Mouse (Mus musculus) liver, embryonic 15.5 days (tissue): ENCODE data around the gene Nrbf2. TPM values are rescaled to one million over a fixed set of nuclear protein-coding genes. Genes with fewer than 3 reads are reported as not detected.
A peak's percentile ranks its signal among the peaks of the same experiment; 100 is the strongest.

Source experiments
- ATAC-seq: fragments of 200-750 bp; cut with Nextera tagmentation; 2 replicates; pipeline ENCODE4 v1.8.0; 2017; ENCODE audit warnings: moderate number of reproducible peaks, mild to moderate bottlenecking, moderate library complexity; ENCODE audit not compliant: insufficient read depth
- H3K27ac ChIP-seq: fragments of 300-500 bp; sonication (generic); replicated peaks from 2 replicates; pipeline ENCODE4 v1.5.1; 2015; ENCODE audit warnings: mild to moderate bottlenecking, inconsistent platforms
- H3K27me3 ChIP-seq: fragments of 300-500 bp; sonication (generic); 2 replicates; pipeline ENCODE4 v1.6.1; 2015; ENCODE audit warnings: mild to moderate bottlenecking, inconsistent platforms
- H3K36me3 ChIP-seq: fragments of 300-500 bp; sonication (generic); replicated peaks from 2 replicates; pipeline ENCODE4 v1.6.1; 2015; ENCODE audit warnings: moderate library complexity, mild to moderate bottlenecking, inconsistent platforms
- H3K4me1 ChIP-seq: fragments of 300-500 bp; sonication (generic); replicated peaks from 2 replicates; pipeline ENCODE4 v1.6.1; 2015; ENCODE audit warnings: inconsistent platforms
- H3K4me2 ChIP-seq: fragments of 300-500 bp; sonication (generic); 2 replicates; pipeline ENCODE4 v1.6.1; 2015; ENCODE audit warnings: moderate library complexity, mild to moderate bottlenecking, inconsistent platforms
- H3K4me3 ChIP-seq: fragments of 300-500 bp; sonication (generic); replicated peaks from 2 replicates; pipeline ENCODE4 v1.5.1; 2015; ENCODE audit warnings: mild to moderate bottlenecking, inconsistent platforms
- H3K9ac ChIP-seq: fragments of 300-500 bp; sonication (generic); 2 replicates; pipeline ENCODE4 v1.6.1; 2015; ENCODE audit warnings: moderate library complexity, mild to moderate bottlenecking, inconsistent platforms
- H3K9me3 ChIP-seq: fragments of 300-500 bp; sonication (generic); replicated peaks from 2 replicates; pipeline ENCODE4 v1.6.1; 2016; ENCODE audit warnings: inconsistent platforms
- WGBS: fragments of 180-500 bp; shearing (Covaris S2); methylation state at CpG from one replicate; pipeline ENCODE4 v1.1.7; 2015; ENCODE audit warnings: mixed read lengths; ENCODE audit not compliant: insufficient replicate concordance; 5-methylcytosine and 5-hydroxymethylcytosine counted together
- polyA plus RNA-seq: library from polyadenylated mRNA; unstranded; fragments of >200 nt; fragmentation: Nextera tagmentation; extraction: Ambion mirVana; gene quantifications from 2 replicates; pipeline ENCODE4 v1.2.1, GENCODE M21; 2015

Nrbf2 gene
- polyA plus RNA-seq, 1 experiment from 2014 or later = 15.7 TPM

GRCm38 (mm10) chr10:67291087-67291486 lies 6.0 kb upstream of the Nrbf2 start:
- Histone ChIP-seq H3K27ac (no peak overlapping the region), H3K9ac (no peak overlapping the region), H3K27me3 (no peaks in the 10 kb centered on the region), H3K4me1 (peaks cover 13% of the 10 kb centered on the region), H3K4me2 (no peak overlapping the region), H3K36me3 (no peaks in the 10 kb centered on the region), H3K9me3 (no peaks in the 10 kb centered on the region), H3K4me3 (no peak overlapping the region)
- no peak for ATAC-seq
- 59% methylated on average over 8 of the region's 8 CpGs for WGBS

DNA sequence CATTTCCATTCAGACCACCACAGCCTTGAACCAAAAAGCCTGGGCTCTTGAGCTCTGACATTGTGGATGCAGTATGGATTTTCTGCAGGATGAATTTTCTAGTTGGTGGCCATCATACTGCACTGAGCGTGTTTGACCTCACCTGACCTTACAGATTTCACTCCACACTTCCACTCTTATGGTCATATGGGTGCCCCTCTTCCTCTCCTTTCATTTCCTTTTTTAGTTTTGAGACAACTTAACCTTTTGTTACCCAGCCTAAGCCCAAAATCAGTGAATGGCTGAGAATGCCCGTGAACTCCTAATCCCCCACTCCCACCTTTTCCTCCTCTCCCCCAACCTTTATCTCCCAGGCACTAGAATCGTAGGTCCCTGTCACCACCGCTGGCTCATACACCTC lies 5.5 kb upstream of the Nrbf2 start:
- Histone ChIP-seq H3K9me3 (no peaks in the 10 kb centered on the region), H3K27ac (no peak overlapping the region)
- WGBS = 56% methylated on average over 4 of the region's 4 CpGs

DNA sequence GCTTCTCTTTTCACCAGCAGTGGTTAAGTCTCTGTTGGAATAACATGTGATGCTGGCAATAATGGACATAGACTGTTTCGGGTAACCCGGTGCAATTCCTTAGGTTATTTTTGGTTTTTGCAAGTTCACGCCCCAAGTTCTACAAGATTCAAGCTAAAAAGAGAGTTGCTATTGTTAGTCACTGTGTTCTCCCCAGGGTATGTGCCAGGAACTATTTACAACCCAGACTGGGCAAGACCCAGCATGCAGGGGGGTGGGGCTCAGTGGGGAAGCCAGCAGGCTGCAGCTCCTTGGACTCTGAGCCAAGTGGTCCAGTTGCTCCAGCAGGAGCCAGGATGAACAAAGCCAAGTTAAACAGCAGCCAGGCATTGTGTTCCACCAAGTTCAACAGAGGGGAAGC lies 2.8 kb upstream of the Nrbf2 start:
- no peak for ATAC-seq
- Histone ChIP-seq H3K36me3 (no peaks in the 10 kb centered on the region), H3K27me3 (no peaks in the 10 kb centered on the region), H3K4me2 (no peak overlapping the region), H3K9me3 (no peaks in the 10 kb centered on the region), H3K9ac (no peak overlapping the region), H3K4me1 (peaks cover 24% of the 10 kb centered on the region), H3K4me3 (no peak overlapping the region), H3K27ac (no peak overlapping the region)
- 78% methylated on average over 3 of the region's 3 CpGs for WGBS

More for the DNA sequence above, 5.5 kb upstream of the Nrbf2 start:
- no peak overlapping the region for H3K4me2 ChIP-seq
- no peak overlapping the region for H3K9ac ChIP-seq
- ATAC-seq = no peak
- H3K4me1 ChIP-seq = peaks cover 10% of the 10 kb centered on the region
- H3K4me3 ChIP-seq = no peak overlapping the region
- H3K27me3 ChIP-seq = no peaks in the 10 kb centered on the region
- H3K36me3 ChIP-seq = no peaks in the 10 kb centered on the region

- peak overlapping the region; percentile 89 for H3K9ac ChIP-seq
- no peaks in the 10 kb centered on the region for H3K36me3 ChIP-seq
- no peaks in the 10 kb centered on the region for H3K9me3 ChIP-seq
- peaks cover 38% of the 10 kb centered on the region for H3K4me1 ChIP-seq
- under 1% methylated on average over 41 of the region's 41 CpGs for WGBS
- no peaks in the 10 kb centered on the region for H3K27me3 ChIP-seq
- H3K4me2 ChIP-seq = peak overlapping the region; percentile 90
- H3K4me3 ChIP-seq = peak overlapping the region; percentile 85
- peak overlapping the region; percentile 77 for H3K27ac ChIP-seq
- peak; percentile 74 for ATAC-seq
Measured at GRCm38 (mm10) chr10:67284761-67285175, 337 bp downstream of the Nrbf2 start.

DNA sequence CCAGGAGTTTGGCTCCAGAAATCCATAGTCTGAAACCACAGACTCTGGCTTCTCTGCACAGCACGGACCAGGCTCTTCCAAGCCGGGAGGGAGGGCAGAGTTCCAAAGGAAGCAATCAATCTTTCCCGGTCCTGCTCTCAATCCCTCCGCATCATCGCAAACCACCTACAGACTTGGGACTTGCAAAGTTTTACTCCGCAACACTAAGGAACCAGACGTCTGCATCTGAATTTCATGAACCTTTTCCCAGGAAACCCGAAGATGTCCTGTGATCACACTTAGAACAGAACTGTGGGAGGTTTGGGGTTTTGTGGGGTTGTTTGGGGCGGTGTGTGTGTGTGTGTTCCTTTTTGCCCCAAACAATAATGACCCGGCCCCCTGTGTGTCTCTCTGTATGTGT lies 794 bp downstream of the Nrbf2 start:
- Histone ChIP-seq H3K4me1 (peaks cover 38% of the 10 kb centered on the region), H3K27ac (peak overlapping the region; percentile 77), H3K9ac (peak overlapping the region; percentile 89), H3K4me2 (peak overlapping the region; percentile 90), H3K27me3 (no peaks in the 10 kb centered on the region), H3K9me3 (no peaks in the 10 kb centered on the region), H3K4me3 (peak overlapping the region; percentile 85), H3K36me3 (no peaks in the 10 kb centered on the region)
- no peak for ATAC-seq
- WGBS = 3% methylated on average over 10 of the region's 10 CpGs

- H3K36me3 ChIP-seq = no peaks in the 10 kb centered on the region
- no peaks in the 10 kb centered on the region for H3K27me3 ChIP-seq
- H3K27ac ChIP-seq = no peak overlapping the region
- no peaks in the 10 kb centered on the region for H3K9me3 ChIP-seq
- H3K4me2 ChIP-seq = peak overlapping the region; percentile 90
- peaks cover 38% of the 10 kb centered on the region for H3K4me1 ChIP-seq
- WGBS = 74% methylated on average over 9 of the region's 9 CpGs
- peak overlapping the region; percentile 85 for H3K4me3 ChIP-seq
- no peak for ATAC-seq
- H3K9ac ChIP-seq = peak overlapping the region; percentile 8; the same call in 1 of the 2 replicates
Measured at GRCm38 (mm10) chr10:67283516-67283915, 1.6 kb downstream of the Nrbf2 start.

DNA sequence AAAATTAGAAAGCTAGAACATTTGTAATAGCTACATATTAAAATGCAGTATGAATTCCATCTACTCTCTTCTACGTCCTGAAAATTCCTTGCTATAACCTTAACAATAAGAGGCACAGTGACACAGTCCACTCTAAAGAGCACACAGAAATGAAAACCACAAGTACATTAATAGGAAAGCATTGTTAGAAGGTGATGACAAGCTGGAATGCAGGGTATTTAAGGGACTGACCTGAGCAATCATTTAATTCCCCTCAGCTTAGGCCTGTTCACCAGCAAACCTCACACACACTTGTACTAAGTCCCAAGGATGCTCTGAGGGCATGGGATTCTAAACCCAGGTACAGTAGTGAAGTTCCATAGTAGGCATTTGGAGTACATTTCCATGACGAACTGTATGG lies 2.6 kb downstream of the Nrbf2 start:
- Histone ChIP-seq H3K4me3 (no peak overlapping the region), H3K36me3 (no peaks in the 10 kb centered on the region), H3K9me3 (no peaks in the 10 kb centered on the region), H3K27ac (no peak overlapping the region), H3K4me1 (peaks cover 38% of the 10 kb centered on the region), H3K4me2 (0 out of 2 replicates have a peak overlapping the region, but pooled peaks have one; percentile 90), H3K9ac (no peak overlapping the region), H3K27me3 (no peaks in the 10 kb centered on the region)
- 64% methylated on average over 2 of the region's 2 CpGs for WGBS
- ATAC-seq = no peak

- ATAC-seq = no peak
- no peaks in the 10 kb centered on the region for H3K9me3 ChIP-seq
- no peak overlapping the region for H3K27ac ChIP-seq
- peak overlapping the region; percentile 1; the same call in 1 of the 2 replicates for H3K4me2 ChIP-seq
- H3K9ac ChIP-seq = no peak overlapping the region
- WGBS = 44% methylated on average over 8 of the region's 8 CpGs
- no peaks in the 10 kb centered on the region for H3K36me3 ChIP-seq
- no peaks in the 10 kb centered on the region for H3K27me3 ChIP-seq
- H3K4me3 ChIP-seq = no peak overlapping the region
- peaks cover 38% of the 10 kb centered on the region for H3K4me1 ChIP-seq
Measured at GRCm38 (mm10) chr10:67281852-67282251, 3.3 kb downstream of the Nrbf2 start.

GRCm38 (mm10) chr10:67275916-67276315 lies 9.2 kb downstream of the Nrbf2 start:
- no peak for ATAC-seq
- H3K9me3 ChIP-seq = no peaks in the 10 kb centered on the region
- H3K36me3 ChIP-seq = peaks cover 33% of the 10 kb centered on the region
- no peak overlapping the region for H3K4me2 ChIP-seq
- no peak overlapping the region for H3K9ac ChIP-seq
- no peak overlapping the region for H3K27ac ChIP-seq
- H3K4me3 ChIP-seq = no peak overlapping the region
- 0 out of 2 replicates have a peak, but pooled peaks cover 5% of the 10 kb centered on the region for H3K4me1 ChIP-seq
- H3K27me3 ChIP-seq = no peaks in the 10 kb centered on the region

GRCm38 (mm10) chr10:67264852-67265251 lies 20.3 kb downstream of the Nrbf2 start:
- Histone ChIP-seq H3K9ac (no peak overlapping the region), H3K4me2 (no peak overlapping the region), H3K4me1 (no peaks in the 10 kb centered on the region), H3K36me3 (peaks cover 34% of the 10 kb centered on the region), H3K4me3 (no peak overlapping the region), H3K27me3 (no peaks in the 10 kb centered on the region), H3K9me3 (no peaks in the 10 kb centered on the region), H3K27ac (no peak overlapping the region)
- ATAC-seq = no peak
- WGBS = 38% methylated on average over 1 of the region's 1 CpGs

- no peak overlapping the region for H3K9ac ChIP-seq
- no peak for ATAC-seq
- WGBS = 84% methylated on average over 1 of the region's 1 CpGs
- no peaks in the 10 kb centered on the region for H3K27me3 ChIP-seq
- H3K36me3 ChIP-seq = peaks cover 61% of the 10 kb centered on the region
- no peaks in the 10 kb centered on the region; the same call in 1 of the 2 replicates for H3K4me1 ChIP-seq
- no peak overlapping the region for H3K27ac ChIP-seq
- H3K4me3 ChIP-seq = no peak overlapping the region
- no peak overlapping the region for H3K4me2 ChIP-seq
- no peaks in the 10 kb centered on the region for H3K9me3 ChIP-seq
Measured at GRCm38 (mm10) chr10:67253115-67253514, 32.0 kb downstream of the Nrbf2 start.

- 49% methylated on average over 5 of the region's 5 CpGs for WGBS
Measured at GRCm38 (mm10) chr10:67252353-67252752, 32.8 kb downstream of the Nrbf2 start.

More at GRCm38 (mm10) chr10:67252353-67252752, 32.8 kb downstream of the Nrbf2 start:
- ATAC-seq = no peak
- Histone ChIP-seq H3K36me3 (peaks cover 68% of the 10 kb centered on the region), H3K27ac (no peak overlapping the region), H3K4me3 (no peak overlapping the region), H3K4me1 (no peaks in the 10 kb centered on the region; the same call in 1 of the 2 replicates), H3K4me2 (no peak overlapping the region), H3K9ac (no peak overlapping the region), H3K9me3 (no peaks in the 10 kb centered on the region), H3K27me3 (no peaks in the 10 kb centered on the region)
